Mouse (Mus musculus) heart, embryonic 10.5 days (tissue): ENCODE data around the gene Slc39a11. TPM values are rescaled to one million over a fixed set of nuclear protein-coding genes. Genes with fewer than 3 reads are reported as not detected.
A peak's percentile ranks its signal among the peaks of the same experiment; 100 is the strongest.

Source experiments
- DNase-seq: peaks from one replicate; pipeline ENCODE4 v3.0.0-alpha.2; 2017; ENCODE audit warnings: low spot score
- H3K27ac ChIP-seq: fragments of 300-500 bp; sonication (generic); 2 replicates; pipeline ENCODE4 v1.5.1; 2016; ENCODE audit warnings: mild to moderate bottlenecking
- H3K27me3 ChIP-seq: fragments of 300-500 bp; sonication (generic); 2 replicates; pipeline ENCODE4 v1.6.1; 2016; ENCODE audit warnings: mild to moderate bottlenecking; ENCODE audit not compliant: poor library complexity, insufficient read depth, severe bottlenecking
- H3K36me3 ChIP-seq: fragments of 300-500 bp; sonication (generic); 2 replicates; pipeline ENCODE4 v1.6.1; 2016; ENCODE audit warnings: mild to moderate bottlenecking, moderate library complexity
- H3K4me1 ChIP-seq: fragments of 300-500 bp; sonication (generic); 2 replicates; pipeline ENCODE4 v1.6.1; 2016; ENCODE audit warnings: mild to moderate bottlenecking
- H3K4me3 ChIP-seq: fragments of 300-500 bp; sonication (generic); 2 replicates; pipeline ENCODE4 v1.5.1; 2016; ENCODE audit warnings: mild to moderate bottlenecking, moderate library complexity
- H3K9me3 ChIP-seq: fragments of 300-500 bp; sonication (generic); 2 replicates; pipeline ENCODE4 v1.6.1; 2016; ENCODE audit warnings: mild to moderate bottlenecking, moderate library complexity
- WGBS: fragments of 180-500 bp; shearing (Covaris S2); methylation state at CpG from one replicate; pipeline ENCODE4 v1.1.7; 2016; 5-methylcytosine and 5-hydroxymethylcytosine counted together
- polyA plus RNA-seq: library from polyadenylated mRNA; unstranded; fragments of >200 nt; fragmentation: Nextera tagmentation; extraction: Ambion mirVana; gene quantifications from 2 replicates; pipeline ENCODE4 v1.2.1, GENCODE M21; 2016

Gene Slc39a11
- polyA plus RNA-seq, 1 experiment from 2014 or later = 23.0 TPM

- peaks cover 10% of the 10 kb centered on the region for H3K4me1 ChIP-seq
- H3K9me3 ChIP-seq = no peaks in the 10 kb centered on the region
- no peaks in the 10 kb centered on the region for H3K27me3 ChIP-seq
- H3K27ac ChIP-seq = no peak overlapping the region
- no peak for DNase-seq
- no peak overlapping the region for H3K4me3 ChIP-seq
- 92% methylated on average over 12 of the region's 12 CpGs for WGBS
- no peaks in the 10 kb centered on the region for H3K36me3 ChIP-seq
Observed at GRCm38 (mm10) chr11:113607556-113607955, 42.3 kb downstream of the Slc39a11 start.

GRCm38 (mm10) chr11:113601616-113602343 lies 48.1 kb downstream of the Slc39a11 start:
- Histone ChIP-seq H3K4me1 (no peaks in the 10 kb centered on the region), H3K9me3 (no peaks in the 10 kb centered on the region), H3K27ac (no peak overlapping the region), H3K36me3 (no peaks in the 10 kb centered on the region), H3K27me3 (no peaks in the 10 kb centered on the region), H3K4me3 (no peak overlapping the region)
- 68% methylated on average over 12 of the region's 12 CpGs for WGBS
- no peak for DNase-seq

- Histone ChIP-seq H3K27me3 (no peaks in the 10 kb centered on the region), H3K36me3 (no peaks in the 10 kb centered on the region), H3K9me3 (no peaks in the 10 kb centered on the region), H3K4me1 (no peaks in the 10 kb centered on the region), H3K27ac (no peak overlapping the region), H3K4me3 (no peak overlapping the region)
- WGBS = 81% methylated on average over 18 of the region's 18 CpGs
- DNase-seq = no peak
Observed at GRCm38 (mm10) chr11:113600526-113601245, 49.2 kb downstream of the Slc39a11 start.

DNA sequence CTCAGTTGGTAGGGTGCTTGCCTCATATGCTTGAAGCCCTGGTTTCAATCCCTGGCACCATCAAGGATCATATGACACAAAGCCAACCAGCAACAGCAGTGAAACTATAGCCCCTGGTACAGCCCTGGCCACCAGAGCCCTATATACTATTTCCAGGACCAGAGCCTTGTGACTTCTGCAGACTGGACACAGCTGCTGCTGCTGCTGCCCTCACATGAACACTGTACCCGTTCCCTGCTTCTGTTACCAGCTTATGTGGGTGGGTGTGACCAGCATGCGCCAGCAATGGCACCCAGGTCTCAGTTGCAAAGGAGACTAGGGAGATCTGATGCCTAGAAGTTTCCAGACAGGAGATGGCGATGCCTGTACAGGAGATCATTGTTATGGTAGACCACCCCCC lies 52.2 kb downstream of the Slc39a11 start:
- WGBS = 77% methylated on average over 3 of the region's 3 CpGs
- Histone ChIP-seq H3K4me3 (no peak overlapping the region), H3K27ac (no peak overlapping the region), H3K4me1 (no peaks in the 10 kb centered on the region; the same call in 1 of the 2 replicates), H3K27me3 (no peaks in the 10 kb centered on the region), H3K36me3 (no peaks in the 10 kb centered on the region), H3K9me3 (no peaks in the 10 kb centered on the region)
- DNase-seq = no peak

- H3K9me3 ChIP-seq = no peaks in the 10 kb centered on the region
- H3K27ac ChIP-seq = no peak overlapping the region
- WGBS = 81% methylated on average over 5 of the region's 5 CpGs
- H3K4me3 ChIP-seq = no peak overlapping the region
- no peaks in the 10 kb centered on the region for H3K27me3 ChIP-seq
- no peaks in the 10 kb centered on the region for H3K36me3 ChIP-seq
- H3K4me1 ChIP-seq = no peaks in the 10 kb centered on the region; the same call in 1 of the 2 replicates
- DNase-seq = no peak
Observed at GRCm38 (mm10) chr11:113595144-113595543, 54.7 kb downstream of the Slc39a11 start.

- Histone ChIP-seq H3K4me3 (no peak overlapping the region), H3K27ac (no peak overlapping the region), H3K36me3 (no peaks in the 10 kb centered on the region), H3K9me3 (no peaks in the 10 kb centered on the region), H3K4me1 (0 out of 2 replicates have a peak, but pooled peaks cover 4% of the 10 kb centered on the region), H3K27me3 (0 out of 2 replicates have a peak, but pooled peaks cover 6% of the 10 kb centered on the region)
- no peak for DNase-seq
- 63% methylated on average over 3 of the region's 3 CpGs for WGBS
Observed at GRCm38 (mm10) chr11:113588936-113589335, 60.9 kb downstream of the Slc39a11 start.

- no peak overlapping the region for H3K4me3 ChIP-seq
- 0 out of 2 replicates have a peak, but pooled peaks cover 6% of the 10 kb centered on the region for H3K4me1 ChIP-seq
- H3K27ac ChIP-seq = no peak overlapping the region
- 0 out of 2 replicates have a peak, but pooled peaks cover 6% of the 10 kb centered on the region for H3K27me3 ChIP-seq
- DNase-seq = no peak
- H3K36me3 ChIP-seq = no peaks in the 10 kb centered on the region
- H3K9me3 ChIP-seq = no peaks in the 10 kb centered on the region
- 76% methylated on average over 6 of the region's 6 CpGs for WGBS
Observed at GRCm38 (mm10) chr11:113586423-113586822, 63.5 kb downstream of the Slc39a11 start.

DNA sequence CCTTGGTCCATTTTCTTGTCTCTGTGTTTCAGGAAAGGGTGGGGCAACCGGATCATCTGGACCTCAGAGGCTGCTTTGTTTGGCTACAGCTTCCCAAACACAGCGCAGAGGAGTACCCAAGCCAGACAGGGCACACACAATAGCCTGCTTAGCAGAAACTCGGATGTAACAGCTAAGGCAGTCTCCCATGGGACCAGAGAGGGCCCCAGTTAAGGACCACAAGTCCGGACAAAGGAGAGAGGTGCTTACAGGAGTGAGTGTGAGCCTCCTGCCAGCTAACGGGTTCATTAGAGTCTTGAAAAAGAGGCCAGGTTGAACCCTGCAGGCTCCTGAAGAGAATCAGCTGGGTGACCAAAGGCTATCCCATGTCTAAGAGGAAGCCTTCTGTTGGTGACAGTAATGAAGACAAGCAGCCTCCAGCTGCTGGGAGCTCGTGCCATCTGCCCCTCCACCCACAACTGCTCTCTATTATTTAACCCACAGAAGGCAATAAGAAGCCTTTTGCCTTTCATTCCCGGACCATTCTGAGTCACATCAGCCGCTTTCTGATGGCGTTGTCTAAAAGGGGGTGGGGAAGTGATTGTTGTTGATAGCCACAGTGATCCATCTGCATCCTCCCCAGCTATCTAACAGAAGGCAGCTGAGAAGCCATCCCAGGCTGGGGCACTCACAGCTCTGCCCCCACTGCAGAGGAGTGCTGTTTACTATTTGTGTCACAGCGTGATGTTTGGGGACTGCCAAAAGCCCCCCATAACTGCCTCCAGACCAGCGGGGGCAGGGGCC lies 65.8 kb downstream of the Slc39a11 start:
- H3K4me3 ChIP-seq = no peak overlapping the region
- 57% methylated on average over 11 of the region's 11 CpGs for WGBS
- H3K9me3 ChIP-seq = no peaks in the 10 kb centered on the region
- H3K27me3 ChIP-seq = 0 out of 2 replicates have a peak, but pooled peaks cover 6% of the 10 kb centered on the region
- H3K4me1 ChIP-seq = 0 out of 2 replicates have a peak, but pooled peaks cover 6% of the 10 kb centered on the region
- no peak for DNase-seq
- H3K36me3 ChIP-seq = no peaks in the 10 kb centered on the region
- H3K27ac ChIP-seq = 0 out of 2 replicates have a peak overlapping the region, but pooled peaks have one; percentile 6

- Histone ChIP-seq H3K27ac (no peak overlapping the region), H3K4me1 (0 out of 2 replicates have a peak, but pooled peaks cover 3% of the 10 kb centered on the region), H3K4me3 (no peak overlapping the region), H3K9me3 (no peaks in the 10 kb centered on the region), H3K27me3 (no peaks in the 10 kb centered on the region), H3K36me3 (no peaks in the 10 kb centered on the region)
- 70% methylated on average over 4 of the region's 4 CpGs for WGBS
- DNase-seq = no peak
Observed at GRCm38 (mm10) chr11:113577221-113577620, 72.7 kb downstream of the Slc39a11 start.

GRCm38 (mm10) chr11:113572641-113573040 lies 77.2 kb downstream of the Slc39a11 start:
- Histone ChIP-seq H3K27ac (peak overlapping the region; percentile 36; the same call in 1 of the 2 replicates), H3K27me3 (no peaks in the 10 kb centered on the region), H3K9me3 (no peaks in the 10 kb centered on the region), H3K4me3 (no peak overlapping the region), H3K36me3 (no peaks in the 10 kb centered on the region), H3K4me1 (0 out of 2 replicates have a peak, but pooled peaks cover 3% of the 10 kb centered on the region)
- WGBS = 72% methylated on average over 6 of the region's 6 CpGs
- DNase-seq = no peak

- H3K9me3 ChIP-seq = no peaks in the 10 kb centered on the region
- no peak overlapping the region for H3K4me3 ChIP-seq
- no peak for DNase-seq
- H3K36me3 ChIP-seq = no peaks in the 10 kb centered on the region
- no peaks in the 10 kb centered on the region for H3K27me3 ChIP-seq
- H3K27ac ChIP-seq = no peak overlapping the region
- 0 out of 2 replicates have a peak, but pooled peaks cover 3% of the 10 kb centered on the region for H3K4me1 ChIP-seq
Observed at GRCm38 (mm10) chr11:113571616-113572015, 78.3 kb downstream of the Slc39a11 start.

DNA sequence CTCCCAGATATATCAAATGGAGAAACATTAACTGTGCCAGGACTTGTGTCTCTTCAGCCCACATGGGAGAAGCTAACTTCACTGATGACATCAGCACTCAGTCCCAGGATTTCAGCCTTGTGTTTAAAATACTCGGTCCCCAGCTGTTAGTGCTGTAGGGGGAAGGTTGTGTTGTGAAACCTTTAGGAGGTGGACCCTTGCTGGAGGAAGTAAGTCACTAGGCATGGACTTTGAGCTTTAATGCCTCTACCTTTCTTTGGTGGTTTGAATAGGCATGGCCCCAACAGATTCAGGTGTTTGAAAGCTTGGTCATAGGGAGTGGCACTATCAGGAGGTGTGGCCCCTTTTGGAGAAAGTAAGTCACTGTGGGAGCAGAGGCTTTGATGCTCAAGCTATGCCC lies 80.9 kb downstream of the Slc39a11 start:
- 70% methylated on average over 1 of the region's 1 CpGs for WGBS
- no peaks in the 10 kb centered on the region for H3K36me3 ChIP-seq
- DNase-seq = no peak
- peaks cover 22% of the 10 kb centered on the region for H3K4me1 ChIP-seq
- no peaks in the 10 kb centered on the region for H3K9me3 ChIP-seq
- H3K27me3 ChIP-seq = no peaks in the 10 kb centered on the region
- no peak overlapping the region for H3K27ac ChIP-seq
- H3K4me3 ChIP-seq = no peak overlapping the region
